Mouse (Mus musculus) brain, embryonic 14.5 days (tissue): ENCODE measurements at regions not wholly inside any gene's neighbourhood (a gene's known extent, or its start where the extent isn't known, plus 50 kb on each side); places are given as distances from the start of the nearest gene placed in this dataset.

Experiments used
- CTCF ChIP-seq: fragments of 200-500 bp; IDR thresholded peaks from 2 replicates; pipeline ENCODE4 v1.5.1; 2012; ENCODE audit warnings: inconsistent platforms, mild to moderate bottlenecking, moderate library complexity, borderline replicate concordance; ENCODE audit not compliant: insufficient read depth, insufficient read length; ENCODE audit errors: extremely low read depth
- POLR2A ChIP-seq: fragments of 200-500 bp; IDR thresholded peaks from 2 replicates; pipeline ENCODE4 v1.6.1; 2012; ENCODE audit warnings: mild to moderate bottlenecking, inconsistent platforms, borderline replicate concordance; ENCODE audit not compliant: poor library complexity, insufficient read depth, insufficient read length, severe bottlenecking; ENCODE audit errors: extremely low read depth

DNA sequence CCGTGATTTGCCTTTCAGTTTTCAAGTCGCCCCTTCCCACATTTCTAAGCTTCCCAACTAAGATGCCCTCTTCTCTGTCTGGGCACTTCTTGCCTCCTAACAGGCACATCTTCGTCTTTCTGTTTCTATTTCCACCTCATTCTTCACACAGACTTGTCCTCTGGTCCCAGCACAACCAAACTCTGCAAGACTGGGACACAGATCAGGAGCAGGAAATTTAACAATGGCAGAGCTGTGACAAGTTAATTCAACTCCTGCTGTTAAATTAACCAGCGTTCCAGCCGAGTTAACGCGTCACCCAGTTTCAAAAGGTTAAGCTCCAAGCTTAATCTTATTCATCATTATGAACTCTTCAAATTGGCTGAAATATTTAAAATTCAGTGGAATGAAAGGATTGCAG lies 200.9 kb downstream of the Grb14 start:
- TF ChIP-seq POLR2A (no peak), CTCF (no peak)
